Mouse (Mus musculus) forebrain, embryonic 10.5 days (tissue): ENCODE data around the gene Gzmm. TPM values are rescaled to one million over a fixed set of nuclear protein-coding genes. Genes with fewer than 3 reads are reported as not detected.

Source experiments
- DNase-seq: peaks from one replicate; pipeline ENCODE4 v3.0.0-alpha.2; 2017; ENCODE audit warnings: low spot score; ENCODE audit errors: extremely low spot score
- H3K27ac ChIP-seq: fragments of 300-500 bp; sonication (generic); 2 replicates; pipeline ENCODE4 v1.5.1; 2016; ENCODE audit warnings: mild to moderate bottlenecking
- H3K27me3 ChIP-seq: fragments of 300-500 bp; sonication (generic); 2 replicates; pipeline ENCODE4 v1.6.1; 2016; ENCODE audit warnings: mild to moderate bottlenecking; ENCODE audit not compliant: poor library complexity, severe bottlenecking
- H3K36me3 ChIP-seq: fragments of 300-500 bp; sonication (generic); replicated peaks from 2 replicates; pipeline ENCODE4 v1.6.1; 2016; ENCODE audit warnings: mild to moderate bottlenecking, moderate library complexity
- H3K4me1 ChIP-seq: fragments of 300-500 bp; sonication (generic); 2 replicates; pipeline ENCODE4 v1.6.1; 2016
- H3K4me3 ChIP-seq: fragments of 300-500 bp; sonication (generic); 2 replicates; pipeline ENCODE4 v1.5.1; 2016; ENCODE audit warnings: mild to moderate bottlenecking, moderate library complexity
- H3K9me3 ChIP-seq: fragments of 300-500 bp; sonication (generic); 2 replicates; pipeline ENCODE4 v1.6.1; 2016; ENCODE audit warnings: mild to moderate bottlenecking, moderate library complexity
- WGBS: fragments of 180-500 bp; shearing (Covaris S2); methylation state at CpG from one replicate; pipeline ENCODE4 v1.1.7; 2016; 5-methylcytosine and 5-hydroxymethylcytosine counted together
- polyA plus RNA-seq: library from polyadenylated mRNA; unstranded; fragments of >200 nt; fragmentation: Nextera tagmentation; extraction: Ambion mirVana; gene quantifications from 2 replicates; pipeline ENCODE4 v1.2.1, GENCODE M21; 2016

Gzmm gene
- polyA plus RNA-seq, 1 experiment from 2014 or later, result 1.0 TPM

DNA sequence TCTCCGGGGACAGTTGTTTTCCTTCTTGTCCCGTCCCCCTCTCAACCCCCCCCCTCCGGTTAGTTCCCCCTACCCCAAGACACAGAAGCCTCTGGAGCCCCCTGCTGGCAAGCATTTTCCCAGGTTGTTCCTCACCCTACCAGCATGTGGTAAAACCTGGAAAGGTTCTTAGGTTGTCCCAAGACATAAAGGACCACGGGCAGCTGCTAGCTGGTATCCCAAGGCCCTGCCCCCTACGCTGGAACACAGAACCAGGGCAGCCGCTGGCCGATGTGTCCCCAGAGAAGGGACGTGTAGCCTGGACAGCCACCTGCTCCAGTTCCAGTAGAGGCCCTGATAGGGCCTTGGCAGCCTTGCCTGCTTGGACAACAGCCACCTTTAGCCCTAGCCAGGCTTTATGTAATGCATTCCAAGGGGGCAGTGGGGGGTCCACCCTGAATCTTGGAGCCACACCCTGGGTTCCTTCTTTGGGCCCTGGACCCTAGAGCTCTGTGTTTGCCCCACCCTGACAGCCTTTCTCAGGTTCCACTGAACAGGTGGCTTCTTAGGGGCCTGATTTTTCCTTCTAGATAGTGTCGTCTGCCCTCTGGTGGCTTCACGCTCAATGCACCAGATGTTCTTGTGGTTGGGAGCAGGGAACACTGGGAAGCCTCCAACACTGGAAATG is 5.8 kb upstream of the Gzmm start:
- H3K27ac ChIP-seq, result peak overlapping the region; percentile 88
- H3K36me3 ChIP-seq, result peaks cover 44% of the 10 kb centered on the region
- H3K27me3 ChIP-seq, result no peaks in the 10 kb centered on the region
- WGBS, result 9% methylated on average over 10 of the region's 10 CpGs
- peak overlapping the region; percentile 95 for H3K4me3 ChIP-seq
- H3K4me1 ChIP-seq, result peaks cover 36% of the 10 kb centered on the region
- DNase-seq, result no peak
- no peaks in the 10 kb centered on the region for H3K9me3 ChIP-seq

DNA sequence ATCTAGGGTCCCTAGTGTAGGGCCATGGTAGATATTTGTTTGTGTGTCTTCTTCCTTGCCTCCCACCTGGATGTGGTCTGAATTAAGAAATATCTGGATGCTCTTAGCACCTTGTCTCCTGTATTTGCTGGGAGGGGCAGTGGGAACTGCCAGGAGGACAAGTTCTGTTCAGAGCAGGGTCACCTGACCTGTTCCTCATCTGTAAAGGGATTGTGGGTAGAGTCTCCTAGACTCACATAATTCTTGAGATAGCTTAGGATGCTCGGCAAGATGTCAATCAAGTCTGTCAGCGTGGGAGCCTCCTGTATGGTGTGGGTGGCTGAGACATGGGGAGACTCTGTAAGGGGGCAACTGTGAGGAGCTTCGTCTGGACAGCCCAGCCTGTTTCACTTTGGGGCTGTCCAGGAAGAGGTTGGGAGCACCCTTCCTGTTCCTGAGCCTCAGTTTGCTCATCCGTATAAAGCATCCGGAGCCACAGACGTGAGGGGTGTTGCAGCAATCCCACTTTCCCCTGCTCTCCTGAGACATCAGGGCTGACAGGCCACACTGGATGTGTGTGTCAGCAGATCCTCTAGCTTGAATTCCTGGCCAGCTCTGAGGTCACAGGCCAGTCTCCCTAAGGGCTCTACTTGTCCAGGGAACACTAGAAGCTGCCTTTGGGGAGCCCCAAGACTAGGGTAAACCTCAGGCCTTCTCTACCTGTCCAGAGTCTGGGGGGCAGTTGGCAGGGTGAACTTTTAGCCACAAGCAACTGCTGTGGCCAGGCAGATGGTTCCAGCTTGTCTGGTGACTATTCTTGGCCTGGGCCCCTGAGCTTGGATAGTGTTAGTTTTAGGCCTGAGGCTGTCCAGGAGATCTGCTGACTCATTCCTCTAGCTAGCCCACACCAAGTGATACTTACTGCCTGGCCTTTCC is 4.8 kb upstream of the Gzmm start:
- Histone ChIP-seq H3K27me3 (no peaks in the 10 kb centered on the region), H3K9me3 (no peaks in the 10 kb centered on the region), H3K4me1 (peaks cover 36% of the 10 kb centered on the region), H3K4me3 (peak overlapping the region; percentile 95), H3K27ac (no peak overlapping the region), H3K36me3 (peaks cover 53% of the 10 kb centered on the region)
- DNase-seq, result no peak
- 88% methylated on average over 6 of the region's 6 CpGs for WGBS

DNA sequence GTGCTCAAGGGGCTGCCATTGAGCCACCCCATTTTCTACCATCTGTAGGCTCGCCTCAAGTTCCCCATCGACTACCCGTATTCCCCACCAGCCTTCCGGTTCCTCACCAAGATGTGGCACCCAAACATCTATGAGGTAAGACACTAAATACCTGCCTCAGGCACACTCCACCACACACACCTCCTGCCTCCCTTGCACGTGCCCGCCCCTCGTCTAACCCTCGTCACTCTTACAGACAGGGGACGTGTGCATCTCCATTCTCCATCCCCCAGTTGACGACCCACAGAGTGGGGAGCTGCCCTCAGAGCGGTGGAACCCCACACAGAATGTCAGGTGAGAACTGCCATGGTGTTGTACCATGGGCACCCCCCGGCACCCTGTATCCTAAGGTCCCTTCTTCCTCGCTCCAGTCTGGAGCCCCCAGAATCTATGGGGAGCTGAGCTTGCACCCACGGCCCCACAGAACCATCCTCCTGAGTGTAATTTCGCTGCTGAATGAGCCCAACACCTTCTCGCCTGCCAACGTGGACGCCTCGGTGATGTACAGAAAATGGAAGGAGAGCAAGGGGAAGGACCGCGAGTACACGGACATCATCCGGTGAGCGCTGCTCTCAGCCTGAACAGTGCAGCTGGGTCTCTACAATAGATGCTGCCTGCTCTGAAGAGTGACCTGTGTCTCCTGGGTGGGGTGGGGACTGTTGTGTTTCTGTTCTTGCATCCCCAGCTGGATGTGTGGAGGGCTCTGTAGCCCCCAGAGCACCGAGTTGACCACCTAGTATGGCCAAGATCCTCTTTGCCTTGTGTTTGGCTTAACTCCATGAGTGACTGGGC is 3.8 kb upstream of the Gzmm start:
- WGBS, result 95% methylated on average over 25 of the region's 25 CpGs
- H3K27ac ChIP-seq, result no peak overlapping the region
- H3K4me1 ChIP-seq, result peaks cover 36% of the 10 kb centered on the region
- no peak for DNase-seq
- H3K4me3 ChIP-seq, result no peak overlapping the region
- H3K36me3 ChIP-seq, result peaks cover 62% of the 10 kb centered on the region
- H3K27me3 ChIP-seq, result no peaks in the 10 kb centered on the region
- no peaks in the 10 kb centered on the region for H3K9me3 ChIP-seq

DNA sequence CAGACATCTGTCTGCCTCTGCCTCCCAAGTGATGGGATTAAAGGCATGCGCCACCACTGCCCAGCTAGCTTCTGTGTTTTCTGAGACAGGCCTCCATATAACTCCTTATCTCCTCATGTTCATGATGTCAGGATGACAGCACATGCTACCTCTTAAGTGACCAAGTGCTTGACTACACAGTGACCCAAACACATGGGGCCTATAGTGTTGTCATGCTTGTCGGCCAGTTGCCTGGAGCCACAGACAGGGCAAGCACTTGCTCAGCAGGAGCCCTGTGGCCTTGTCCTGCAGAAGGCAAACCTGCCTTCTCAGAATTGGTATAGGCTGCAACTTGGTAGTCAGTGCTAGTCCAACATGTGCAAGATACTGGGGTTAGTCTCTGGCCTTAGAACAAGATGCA is 2.6 kb upstream of the Gzmm start:
- Histone ChIP-seq H3K4me3 (no peak overlapping the region), H3K36me3 (peaks cover 64% of the 10 kb centered on the region), H3K4me1 (peaks cover 26% of the 10 kb centered on the region), H3K9me3 (no peaks in the 10 kb centered on the region), H3K27me3 (no peaks in the 10 kb centered on the region), H3K27ac (no peak overlapping the region)
- no peak for DNase-seq
- 92% methylated on average over 2 of the region's 2 CpGs for WGBS

DNA sequence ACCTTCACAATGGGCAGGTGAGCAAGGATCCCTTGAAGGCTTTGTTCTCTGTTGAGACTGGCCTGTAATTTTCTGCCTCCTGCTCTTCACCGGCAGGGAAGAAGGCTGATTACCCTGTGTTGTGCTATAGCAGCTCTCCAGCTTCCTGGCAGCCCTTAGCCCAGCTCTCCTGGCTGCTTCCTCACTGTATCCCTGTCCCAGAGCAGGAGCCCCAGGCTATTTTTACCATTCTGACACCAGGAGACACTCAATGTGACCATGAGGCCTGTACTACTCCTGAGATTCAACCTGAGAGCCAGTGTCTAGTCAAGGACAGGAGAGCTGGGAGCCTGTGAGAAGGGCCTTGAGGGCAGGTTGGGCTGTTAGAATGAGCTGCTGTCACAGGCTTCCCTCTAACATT is 2.1 kb upstream of the Gzmm start:
- peaks cover 64% of the 10 kb centered on the region for H3K36me3 ChIP-seq
- H3K9me3 ChIP-seq, result peaks cover under 1% of the 10 kb centered on the region; the same call in 1 of the 2 replicates
- peaks cover 22% of the 10 kb centered on the region for H3K4me1 ChIP-seq
- no peak overlapping the region for H3K4me3 ChIP-seq
- no peak overlapping the region for H3K27ac ChIP-seq
- WGBS, result 96% methylated on average over 1 of the region's 1 CpGs
- H3K27me3 ChIP-seq, result no peaks in the 10 kb centered on the region
- DNase-seq, result no peak

DNA sequence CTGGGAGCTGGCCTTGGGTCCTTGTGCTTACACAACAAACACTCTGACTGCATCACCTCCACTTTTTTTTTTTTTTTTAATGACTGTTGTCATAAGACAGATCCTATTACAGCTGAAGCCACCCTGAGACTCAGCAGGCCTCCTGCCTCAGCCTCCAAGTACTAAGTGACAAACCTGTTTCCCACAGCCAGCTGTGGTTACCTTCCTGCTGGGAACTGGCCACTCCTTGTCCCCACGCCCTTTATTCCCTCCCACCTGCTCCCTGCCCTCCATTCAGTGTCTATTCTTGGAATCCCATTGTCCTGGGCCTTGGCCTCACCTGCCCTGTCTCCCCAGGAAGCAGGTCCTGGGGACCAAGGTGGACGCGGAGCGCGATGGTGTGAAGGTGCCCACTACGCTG is 1.3 kb upstream of the Gzmm start:
- Histone ChIP-seq H3K9me3 (peaks cover 7% of the 10 kb centered on the region), H3K27ac (no peak overlapping the region), H3K27me3 (no peaks in the 10 kb centered on the region), H3K4me3 (no peak overlapping the region), H3K4me1 (peaks cover 19% of the 10 kb centered on the region), H3K36me3 (peaks cover 69% of the 10 kb centered on the region)
- WGBS, result 98% methylated on average over 6 of the region's 6 CpGs
- DNase-seq, result no peak

DNA sequence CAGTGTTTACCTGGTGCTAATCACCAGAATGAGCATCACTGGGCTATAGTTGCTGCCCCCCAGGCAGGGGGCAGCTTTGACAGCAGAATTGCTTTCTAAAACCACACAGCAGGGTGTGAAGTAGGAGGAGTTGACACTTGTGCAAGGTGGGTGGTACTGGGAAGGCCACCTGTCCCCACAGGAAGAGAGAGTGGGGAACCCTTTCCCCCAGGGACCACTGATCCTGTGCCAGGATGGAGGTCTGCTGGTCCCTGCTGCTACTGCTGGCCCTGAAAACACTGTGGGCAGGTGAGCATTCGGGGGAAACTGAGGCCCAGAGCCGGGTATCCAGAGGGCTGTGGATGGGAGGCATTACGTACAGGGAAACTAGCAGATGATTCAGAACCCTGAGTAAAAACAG is 358 bp downstream of the Gzmm start:
- H3K36me3 ChIP-seq, result peaks cover 64% of the 10 kb centered on the region
- H3K27ac ChIP-seq, result no peak overlapping the region
- WGBS, result 93% methylated on average over 3 of the region's 3 CpGs
- H3K9me3 ChIP-seq, result peaks cover 7% of the 10 kb centered on the region
- no peaks in the 10 kb centered on the region for H3K27me3 ChIP-seq
- peaks cover 4% of the 10 kb centered on the region for H3K4me1 ChIP-seq
- H3K4me3 ChIP-seq, result no peak overlapping the region
- no peak for DNase-seq

DNA sequence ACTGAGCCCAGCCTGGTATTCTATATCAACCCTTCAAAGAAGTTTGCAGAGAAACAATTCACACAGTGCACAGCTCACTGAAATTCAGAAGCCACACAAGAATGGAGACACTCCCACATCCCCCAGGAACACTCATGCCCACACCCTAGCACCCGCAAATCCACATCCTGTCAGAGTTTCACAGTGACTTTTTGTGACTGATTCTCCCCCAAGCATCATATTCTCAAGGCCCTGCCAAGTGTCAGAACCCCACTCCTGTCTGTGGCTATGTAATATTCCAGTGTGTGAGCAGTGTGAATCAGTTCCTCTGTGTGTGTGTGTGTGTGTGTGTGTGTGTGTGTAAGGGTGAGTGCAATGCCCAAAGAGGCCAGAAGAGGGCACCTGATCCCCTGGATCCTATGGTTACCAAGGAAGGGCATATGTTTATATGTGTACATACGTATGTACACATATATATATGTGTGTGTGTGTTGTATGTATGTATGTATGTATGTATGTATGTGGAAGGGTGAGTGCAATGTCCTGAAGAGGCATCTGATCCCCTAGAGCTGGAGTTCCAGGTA is 3.2 kb downstream of the Gzmm start:
- H3K27ac ChIP-seq, result no peak overlapping the region
- peaks cover 7% of the 10 kb centered on the region for H3K9me3 ChIP-seq
- peaks cover 35% of the 10 kb centered on the region for H3K36me3 ChIP-seq
- DNase-seq, result no peak
- no peaks in the 10 kb centered on the region for H3K27me3 ChIP-seq
- no peak overlapping the region for H3K4me3 ChIP-seq
- H3K4me1 ChIP-seq, result peaks cover 15% of the 10 kb centered on the region
- 98% methylated on average over 2 of the region's 2 CpGs for WGBS

DNA sequence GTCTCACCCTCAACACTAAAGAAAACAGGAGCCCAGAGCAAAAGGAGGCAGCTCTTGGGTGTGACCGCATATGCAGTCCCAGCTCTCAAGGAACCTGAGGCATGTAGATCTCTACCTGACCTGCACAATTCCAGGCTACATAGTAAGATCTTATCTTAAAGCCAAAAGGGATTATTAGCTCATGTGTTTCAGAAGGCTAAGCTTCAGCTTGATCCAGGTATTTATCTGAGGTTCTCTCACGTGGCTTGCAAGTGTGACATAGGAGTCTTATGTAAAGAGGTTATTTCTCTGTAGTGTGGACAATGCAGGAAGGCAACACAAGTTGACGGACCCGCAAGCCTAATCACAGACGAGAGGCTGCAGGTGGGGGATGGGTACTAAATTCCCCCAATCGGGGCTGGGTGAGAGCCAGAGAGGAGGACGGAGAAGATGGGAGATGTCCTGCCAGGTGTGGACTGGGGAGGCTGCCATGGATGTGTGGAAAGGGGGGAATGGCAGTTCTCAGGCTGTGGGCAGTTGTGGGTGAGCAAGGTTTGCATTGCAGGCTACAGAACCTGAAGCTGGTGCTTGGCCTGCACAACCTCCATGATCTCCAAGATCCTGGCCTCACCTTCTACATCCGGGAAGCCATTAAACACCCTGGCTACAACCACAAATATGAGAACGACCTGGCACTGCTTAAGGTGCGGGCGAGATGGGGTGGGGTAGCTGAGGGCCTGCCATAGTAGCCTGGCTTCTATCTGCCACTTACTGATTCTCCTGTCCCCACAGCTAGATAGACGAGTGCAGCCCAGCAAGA is 5.0 kb downstream of the Gzmm start:
- WGBS, result 80% methylated on average over 12 of the region's 12 CpGs
- peaks cover 18% of the 10 kb centered on the region for H3K36me3 ChIP-seq
- no peak overlapping the region; the same call in 1 of the 2 replicates for H3K27ac ChIP-seq
- peaks cover 7% of the 10 kb centered on the region for H3K9me3 ChIP-seq
- DNase-seq, result no peak
- H3K4me3 ChIP-seq, result no peak overlapping the region
- no peaks in the 10 kb centered on the region for H3K27me3 ChIP-seq
- H3K4me1 ChIP-seq, result peaks cover 15% of the 10 kb centered on the region

DNA sequence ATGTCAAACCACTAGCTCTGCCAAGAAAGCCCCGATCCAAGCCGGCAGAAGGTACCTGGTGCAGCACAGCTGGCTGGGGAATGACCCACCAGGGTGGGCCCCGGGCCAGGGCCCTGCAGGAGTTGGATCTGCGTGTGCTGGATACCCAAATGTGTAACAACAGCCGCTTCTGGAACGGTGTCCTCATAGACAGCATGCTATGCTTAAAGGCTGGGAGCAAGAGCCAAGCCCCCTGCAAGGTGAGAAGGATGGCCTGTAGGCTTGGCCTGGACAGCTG is 5.5 kb downstream of the Gzmm start:
- Histone ChIP-seq H3K27me3 (no peaks in the 10 kb centered on the region), H3K4me1 (peaks cover 15% of the 10 kb centered on the region), H3K4me3 (no peak overlapping the region), H3K27ac (no peak overlapping the region), H3K9me3 (peaks cover 7% of the 10 kb centered on the region), H3K36me3 (peaks cover 13% of the 10 kb centered on the region)
- DNase-seq, result no peak
- WGBS, result 89% methylated on average over 6 of the region's 6 CpGs

DNA sequence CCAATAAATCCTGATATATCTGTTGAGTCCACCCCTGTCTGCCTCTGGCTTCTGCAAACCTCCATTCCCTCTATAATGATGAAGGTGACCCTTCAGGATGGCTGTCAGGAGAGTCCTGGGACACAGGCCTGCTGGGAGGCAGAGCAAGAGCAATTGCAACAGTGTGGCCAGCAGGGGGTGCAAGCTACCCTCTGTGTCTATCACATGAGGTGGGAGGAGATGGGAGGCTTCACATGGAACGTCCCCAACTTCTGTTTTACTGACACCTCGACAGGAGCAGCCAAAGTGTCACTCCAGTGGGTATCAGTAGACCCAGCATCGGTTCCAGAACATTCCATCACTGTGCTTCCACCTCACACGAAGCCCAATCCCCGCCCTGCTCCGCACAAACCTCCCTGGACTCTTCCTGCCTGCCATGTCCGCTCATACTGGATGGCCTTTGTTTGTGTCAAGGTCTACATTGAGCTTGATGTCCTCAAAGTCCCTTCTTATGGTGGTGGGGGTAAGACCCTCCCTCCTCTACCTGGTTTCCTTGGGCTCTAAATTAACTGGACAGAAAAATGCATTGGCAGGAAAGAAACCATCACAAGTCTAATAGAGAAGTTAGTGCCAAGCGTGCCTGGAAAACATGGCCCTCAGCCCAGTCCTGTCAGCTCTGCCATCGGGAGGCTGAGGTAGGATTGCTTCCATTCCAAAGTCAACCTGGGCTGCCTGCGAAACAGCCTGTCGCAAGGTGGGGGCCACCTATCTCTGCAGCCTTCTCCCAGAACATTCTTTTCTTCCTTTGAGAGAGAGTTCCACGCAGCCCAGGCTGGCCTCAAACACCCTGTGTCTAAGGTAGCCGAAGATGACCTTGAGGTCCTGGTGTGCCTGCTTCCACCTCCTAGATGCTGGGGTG is 6.7 kb downstream of the Gzmm start:
- WGBS, result 69% methylated on average over 13 of the region's 13 CpGs
- H3K4me1 ChIP-seq, result peaks cover 15% of the 10 kb centered on the region
- H3K27me3 ChIP-seq, result no peaks in the 10 kb centered on the region
- H3K4me3 ChIP-seq, result 0 out of 2 replicates have a peak overlapping the region, but pooled peaks have one; percentile 2
- peak; percentile 70 for DNase-seq
- H3K9me3 ChIP-seq, result peaks cover 7% of the 10 kb centered on the region
- H3K36me3 ChIP-seq, result peaks cover 5% of the 10 kb centered on the region; the same call in 1 of the 2 replicates
- peak overlapping the region; percentile 40; the same call in 1 of the 2 replicates for H3K27ac ChIP-seq
